Mouse (Mus musculus) left cerebral cortex, postnatal 10 days (tissue): ENCODE measurements around the gene Fxn. TPM values are rescaled to one million over a fixed set of nuclear protein-coding genes. Genes with fewer than 3 reads are reported as not detected.

ENCODE experiments used
- DNase-seq, 2 experiments: peaks; one replicate each; pipeline ENCODE4 v3.0.0; 2021 to 2022; ENCODE audit warnings: low spot score in 2 of 2, mixed read lengths in 1 of 2; ENCODE audit errors: extremely low spot score in 1 of 2
- intact Hi-C: fragments of 180-260 bp; cut with DNase I; formaldehyde crosslinking; loops from one replicate; pipeline ENCODE4 v1.15.1; 2025
- total RNA-seq, 2 experiments: library from RNA; stranded (reverse); gene quantifications; 2 replicates each; pipeline ENCODE4 v1.2.3; 2021

The Fxn gene
- total RNA-seq, 2 experiments from 2014 or later = 10.4 to 10.5 TPM

DNA sequence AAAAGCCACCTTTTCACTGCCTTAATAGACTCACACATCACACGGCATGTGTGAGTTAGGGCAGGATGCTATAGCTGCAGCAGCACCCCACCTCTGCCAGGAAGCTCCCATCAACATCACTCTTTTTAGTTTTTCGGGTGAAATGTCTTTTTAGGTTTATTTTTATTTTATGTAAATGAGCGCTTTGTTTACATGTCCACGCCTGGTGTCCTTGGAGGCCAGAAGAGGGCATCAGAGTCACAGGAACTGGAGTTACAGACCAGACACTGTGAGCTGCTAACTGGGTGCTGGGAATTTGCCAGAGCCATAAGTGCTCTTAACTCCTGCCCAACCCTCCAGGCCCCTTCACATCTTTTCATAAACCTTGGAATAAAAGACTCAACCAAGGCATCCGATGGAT is 25.9 kb upstream of the Fxn start:
- DNase-seq = no peak
- intact Hi-C loops = no loop called here

- intact Hi-C loops = loop anchor here (5.0 kb wide), 3 partner anchors 255 to 570 kb away; partner anchors contain the start of gene Pip5k1b
- DNase-seq = no peak
Observed at GRCm38 (mm10) chr19:24302198-24302597, 21.8 kb upstream of the Fxn start.

DNA sequence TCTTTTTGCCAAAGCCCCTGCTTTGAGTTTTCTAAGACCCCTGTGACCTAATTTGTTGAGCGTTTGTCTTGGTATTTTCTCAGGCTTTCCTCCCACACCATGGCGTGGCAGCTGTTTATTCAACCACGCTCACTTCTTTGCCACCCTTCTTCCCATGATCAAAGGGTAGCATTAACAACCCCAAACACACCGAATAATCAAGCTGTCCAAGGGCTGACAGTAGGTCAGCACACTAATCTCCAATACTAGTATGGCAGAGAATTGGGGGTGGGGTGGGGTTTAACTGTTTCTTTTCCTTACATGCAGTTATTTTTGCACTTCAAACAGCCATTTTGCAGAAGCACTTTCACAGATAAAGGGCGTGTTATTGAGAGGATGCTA is 21.4 kb upstream of the Fxn start:
- DNase-seq = no peak
- intact Hi-C loops = loop anchor here (1.0 to 5.0 kb wide), 4 partner anchors 176 to 571 kb away; partner anchors contain the start of genes Fam122a and Pip5k1b

GRCm38 (mm10) chr19:24300994-24301767 is 20.8 kb upstream of the Fxn start:
- intact Hi-C loops = loop anchor here (1.0 to 5.0 kb wide), 4 partner anchors 176 to 571 kb away; partner anchors contain the start of genes Fam122a and Pip5k1b
- DNase-seq = peak; percentile 48 to 78

DNA sequence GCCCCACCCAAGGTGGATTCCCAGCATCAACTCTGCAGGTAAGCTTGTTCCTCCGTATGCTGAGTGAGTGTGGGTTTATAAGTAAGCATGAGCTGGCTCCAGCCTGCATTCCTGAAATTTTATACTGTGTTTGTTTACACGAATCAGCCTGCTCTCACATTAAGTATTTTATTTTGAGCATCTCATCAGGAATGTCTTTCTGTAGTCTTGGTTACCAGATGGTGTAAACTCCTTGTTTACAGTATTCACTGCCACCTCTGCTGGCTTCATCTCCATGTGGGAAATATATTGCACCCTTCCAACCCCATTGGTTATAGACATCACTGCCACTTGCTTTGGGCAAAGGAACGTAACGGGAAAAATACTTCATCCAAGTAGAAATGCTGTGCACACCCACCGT is 13.1 kb upstream of the Fxn start:
- no peak for DNase-seq
- intact Hi-C loops = no loop called here

GRCm38 (mm10) chr19:24284187-24284586 is 3.8 kb upstream of the Fxn start:
- intact Hi-C loops = no loop called here
- no peak for DNase-seq

DNA sequence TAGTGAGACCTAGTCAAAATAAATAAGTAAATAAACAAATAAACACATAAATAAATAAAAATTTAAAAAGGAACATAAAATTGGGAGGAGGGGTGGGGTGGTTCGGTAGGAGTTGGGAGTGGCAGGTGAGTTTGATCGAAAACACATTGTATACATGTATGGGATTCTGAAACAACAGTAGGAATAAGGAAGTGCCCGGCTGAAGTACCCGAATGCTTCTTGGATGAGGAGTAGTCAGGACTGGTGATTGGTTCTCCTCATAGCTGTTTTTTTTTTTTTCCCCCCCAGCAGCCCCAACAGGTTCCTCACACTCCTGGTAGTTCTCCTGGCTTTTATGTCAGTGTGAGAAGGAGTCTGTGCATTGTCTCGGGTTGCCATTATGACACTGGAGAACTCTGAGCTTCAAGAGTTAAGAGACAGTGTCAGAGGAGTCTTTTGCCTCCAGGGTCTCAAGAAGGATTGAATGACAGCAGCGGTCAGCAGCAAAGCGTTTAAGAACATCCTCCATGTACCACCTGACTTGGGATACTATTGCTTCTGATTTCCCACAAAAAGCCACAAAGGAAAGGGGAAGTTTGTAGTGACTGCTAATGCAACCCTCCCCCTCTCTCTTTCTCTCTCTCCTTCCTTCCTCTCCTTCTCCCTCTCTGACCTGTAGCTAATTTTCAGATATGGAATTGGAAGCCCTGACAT is 1.0 kb upstream of the Fxn start:
- no peak for DNase-seq
- intact Hi-C loops = no loop called here

DNA sequence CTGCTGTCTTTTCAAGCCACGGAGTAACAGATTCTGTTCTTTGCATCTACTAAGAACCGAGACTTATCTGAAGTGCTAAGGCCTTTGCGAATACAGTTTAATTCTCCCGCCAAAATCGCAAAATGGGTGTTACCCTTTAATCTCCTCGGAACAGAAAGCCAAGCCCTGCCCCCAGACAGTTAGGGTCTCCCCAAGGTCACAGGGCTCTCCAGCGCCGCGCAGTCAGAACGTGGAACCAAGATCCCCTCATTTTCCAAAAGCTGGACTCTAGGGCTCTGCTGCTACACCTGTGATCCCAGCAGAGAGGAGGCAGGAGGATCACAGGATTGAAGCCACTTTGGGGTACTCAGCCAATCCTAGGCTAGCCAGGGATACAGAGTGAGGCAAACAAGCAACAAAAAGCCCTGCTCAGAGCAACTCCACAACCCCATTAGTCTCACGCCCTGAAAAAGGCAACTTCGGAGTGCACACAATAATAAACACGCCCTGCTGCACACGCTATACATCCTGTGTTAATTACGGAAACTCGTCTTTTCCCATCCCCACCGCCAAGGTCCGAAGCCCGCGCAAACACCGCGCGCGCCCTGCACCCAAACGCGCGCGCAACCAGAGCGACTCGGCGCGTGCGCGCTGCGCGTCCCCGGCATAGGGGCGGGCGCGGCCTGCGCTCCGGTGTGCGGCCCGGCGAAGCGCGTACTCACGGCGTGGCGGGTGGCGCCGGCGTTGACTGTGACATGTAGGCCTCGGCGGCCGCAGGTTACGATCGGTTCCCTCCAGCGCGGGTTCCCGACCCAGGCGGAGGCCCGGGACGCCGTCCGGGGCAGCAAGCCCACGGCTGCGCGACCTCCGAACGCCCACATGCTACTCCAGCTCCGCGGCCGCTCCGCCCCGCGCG is 452 bp downstream of the Fxn start:
- peak; percentile 47 to 88 for DNase-seq
- intact Hi-C loops = no loop called here

DNA sequence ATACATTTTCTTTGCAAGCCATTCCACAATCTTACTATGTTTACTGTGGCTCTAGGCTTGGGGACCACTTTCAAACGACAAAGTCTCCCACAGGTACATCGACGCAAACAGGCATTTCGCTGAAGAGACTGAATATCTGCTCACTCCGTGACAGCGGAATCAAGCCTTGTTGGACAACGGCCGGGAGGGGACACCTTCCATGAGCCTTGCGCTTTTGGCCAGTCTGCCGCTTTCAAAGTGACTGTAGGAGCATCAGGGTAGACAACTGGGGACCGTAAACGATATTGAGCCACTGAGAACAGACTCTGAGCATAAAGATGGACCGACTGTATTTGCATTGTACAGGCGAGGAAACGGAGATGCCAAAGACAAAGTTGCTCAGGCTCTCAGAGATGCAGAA is 1.5 kb downstream of the Fxn start:
- intact Hi-C loops = no loop called here
- DNase-seq = no peak

GRCm38 (mm10) chr19:24274281-24274680 is 6.1 kb downstream of the Fxn start:
- intact Hi-C loops = loop anchor here (5.0 kb wide), 1 partner anchor 92 kb away; no protein-coding TSS in a partner anchor
- DNase-seq = no peak

DNA sequence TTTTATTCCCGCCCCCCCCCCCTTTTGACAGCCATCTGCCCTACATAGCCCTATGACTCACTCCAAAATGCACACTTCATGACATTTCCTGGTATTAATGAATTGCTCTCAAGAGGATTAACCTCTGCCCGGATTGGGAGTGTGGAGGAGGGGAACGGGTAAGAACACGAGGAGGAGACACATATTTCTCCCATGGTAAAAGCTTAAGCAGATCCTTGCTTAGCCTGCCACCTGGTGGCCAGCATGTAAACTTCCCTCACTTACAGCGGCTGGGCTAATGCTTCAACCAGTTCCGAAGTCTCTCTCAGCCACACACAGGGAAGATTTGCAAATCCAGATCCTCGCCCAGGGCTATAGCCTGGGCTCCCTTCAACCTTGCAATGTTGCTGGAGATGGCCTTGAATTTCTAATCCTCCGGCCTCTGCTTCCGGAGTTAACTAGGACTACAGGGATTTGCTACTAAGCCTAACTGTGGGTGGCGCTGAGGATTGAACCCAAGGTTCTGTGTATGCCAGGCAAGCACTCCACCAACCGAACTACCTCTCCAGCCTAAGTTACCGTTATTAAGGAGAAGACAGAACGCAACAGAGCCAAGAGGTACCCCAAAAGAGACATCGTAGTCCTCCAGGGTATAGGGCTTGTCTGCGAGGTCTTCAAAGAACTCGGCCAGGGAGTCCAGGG is 8.5 kb downstream of the Fxn start:
- peak; percentile 67 to 88 for DNase-seq
- intact Hi-C loops = loop anchor here (5.0 kb wide), 1 partner anchor 90 kb away; no protein-coding TSS in a partner anchor

DNA sequence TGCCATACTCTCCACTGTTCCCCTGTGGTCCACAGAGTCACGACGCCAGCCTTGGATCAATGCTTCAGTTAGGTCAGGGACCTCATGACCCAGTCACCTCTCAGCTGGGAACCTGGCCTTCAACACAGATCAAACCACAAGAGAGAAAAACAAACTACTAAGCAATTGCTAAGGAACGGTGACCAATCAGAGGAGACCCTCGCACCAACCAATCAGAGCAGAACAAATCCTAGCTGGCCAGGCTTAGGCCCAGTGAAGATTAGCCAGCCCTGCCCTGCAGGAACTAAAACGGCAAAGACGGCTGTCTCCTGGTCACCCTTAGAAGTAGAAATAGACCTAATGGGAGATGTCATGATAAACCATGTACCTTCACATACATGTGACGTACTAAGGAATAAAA is 9.1 kb downstream of the Fxn start:
- no peak for DNase-seq
- intact Hi-C loops = loop anchor here (5.0 kb wide), 1 partner anchor 89 kb away; no protein-coding TSS in a partner anchor

- intact Hi-C loops = loop anchor here (5.0 to 10.0 kb wide), 2 partner anchors 41 to 114 kb away; partner anchors contain the start of gene Tjp2
- DNase-seq = no peak
Observed at GRCm38 (mm10) chr19:24268531-24268930, 11.9 kb downstream of the Fxn start.

DNA sequence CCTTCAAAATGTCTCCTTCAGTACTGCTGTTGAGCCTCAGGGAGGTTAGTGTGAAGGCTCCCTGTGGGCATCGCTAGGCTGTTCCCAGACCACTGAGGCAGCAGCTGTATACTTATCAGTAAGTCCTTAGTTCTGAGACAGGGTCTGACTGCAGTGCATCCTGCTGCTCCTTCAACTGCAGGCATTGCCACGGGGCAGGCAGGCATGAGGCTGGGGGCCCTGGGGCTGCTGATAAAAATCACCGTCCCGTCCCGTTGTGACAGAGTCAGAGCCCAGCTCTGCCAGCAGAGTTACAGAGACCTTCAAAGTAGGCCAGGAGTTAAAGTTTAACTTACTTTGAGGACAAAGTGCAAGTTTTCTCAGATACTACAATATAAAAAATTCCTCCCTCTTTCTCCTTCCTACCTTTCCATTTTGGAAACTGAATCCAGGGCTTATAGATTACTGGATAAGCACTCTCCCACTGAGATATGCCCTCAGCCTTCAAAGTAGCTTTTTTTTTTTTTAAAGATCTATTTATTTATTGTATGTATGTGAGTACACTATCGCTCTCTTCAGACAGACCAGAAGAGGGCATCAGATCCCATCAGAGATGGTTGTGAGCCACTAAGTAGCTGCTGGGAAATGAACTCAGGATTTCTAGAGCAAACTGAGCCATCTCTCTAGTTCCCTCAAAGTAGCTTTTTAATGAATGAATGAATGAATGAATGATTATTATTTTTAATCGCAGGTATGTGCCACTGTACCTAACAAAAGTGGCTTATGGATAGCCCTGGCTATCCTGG is 14.2 kb downstream of the Fxn start:
- intact Hi-C loops = loop anchor here (5.0 to 10.0 kb wide), 2 partner anchors 39 to 111 kb away; partner anchors contain the start of gene Tjp2
- no peak for DNase-seq

DNA sequence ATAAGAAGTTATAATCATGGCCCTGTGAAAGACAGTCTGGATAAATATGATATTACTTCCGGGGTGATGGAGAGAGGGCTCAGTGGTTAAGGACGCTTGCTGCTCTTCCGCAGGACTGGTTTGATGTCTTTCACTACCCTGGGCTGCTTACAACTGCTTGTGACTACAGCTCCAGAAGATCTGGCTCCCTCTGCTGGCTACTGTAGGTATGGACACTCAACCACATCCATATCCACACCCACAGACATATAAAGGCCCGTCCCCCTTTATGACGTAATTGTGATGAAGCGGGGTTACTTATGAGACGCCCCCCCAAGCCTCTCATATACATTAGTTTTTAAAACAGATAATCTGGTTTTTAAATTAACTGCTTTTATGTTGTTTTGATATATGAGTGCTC is 15.4 kb downstream of the Fxn start:
- DNase-seq = peak; percentile 61 to 84
- intact Hi-C loops = loop anchor here (5.0 to 10.0 kb wide), 2 partner anchors 38 to 110 kb away; partner anchors contain the start of gene Tjp2

GRCm38 (mm10) chr19:24262736-24263135 is 17.7 kb downstream of the Fxn start:
- DNase-seq = no peak
- intact Hi-C loops = loop anchor here (10.0 kb wide), 1 partner anchor 108 kb away; no protein-coding TSS in a partner anchor
